Mouse (Mus musculus): ENCODE results near the gene Bhlha15.

Bhlha15 gene

GRCm38 (mm10) chr5:144234714-144235113 lies 44.6 kb downstream of the Bhlha15 start:
- no peak for DNase-seq

- DNase-seq, result no peak
Measured at GRCm38 (mm10) chr5:144238969-144239368, 48.9 kb downstream of the Bhlha15 start.
